Mouse (Mus musculus) intestine, embryonic 16.5 days (tissue): ENCODE results near the gene Treh. TPM values are rescaled to one million over a fixed set of nuclear protein-coding genes. Genes with fewer than 3 reads are reported as not detected.
"Not testable (repeated sequence)": the region's sequence is repeated elsewhere in the genome, so short reads cannot be mapped to it uniquely, and the experiment has no call there.

ENCODE experiments used
- ATAC-seq: fragments of 200-750 bp; cut with Nextera tagmentation; 2 replicates; pipeline ENCODE4 v1.8.0; 2017; ENCODE audit warnings: moderate TSS enrichment, moderate library complexity
- H3K27ac ChIP-seq: fragments of 300-500 bp; sonication (generic); 2 replicates; pipeline ENCODE4 v1.5.1; 2014; ENCODE audit warnings: mild to moderate bottlenecking, low read length
- H3K27me3 ChIP-seq: fragments of 300-500 bp; sonication (generic); replicated peaks from 2 replicates; pipeline ENCODE4 v1.6.1; 2014; ENCODE audit warnings: low read length, control low read depth, mixed read lengths; ENCODE audit not compliant: control insufficient read depth, insufficient read depth
- H3K36me3 ChIP-seq: fragments of 300-500 bp; sonication (generic); 2 replicates; pipeline ENCODE4 v1.6.1; 2014; ENCODE audit warnings: low read length, control low read depth; ENCODE audit not compliant: control insufficient read depth, insufficient read depth
- H3K4me1 ChIP-seq: fragments of 300-500 bp; sonication (generic); 2 replicates; pipeline ENCODE4 v1.6.1; 2014; ENCODE audit warnings: low read length, control low read depth, mixed read lengths; ENCODE audit not compliant: control insufficient read depth, insufficient read depth
- H3K4me2 ChIP-seq: fragments of 300-500 bp; sonication (generic); 2 replicates; pipeline ENCODE4 v1.6.1; 2014; ENCODE audit warnings: low read depth, low read length, control low read depth
- H3K4me3 ChIP-seq: fragments of 300-500 bp; sonication (generic); 2 replicates; pipeline ENCODE4 v1.5.1; 2014; ENCODE audit warnings: mild to moderate bottlenecking, low read length
- H3K9ac ChIP-seq: fragments of 300-500 bp; sonication (generic); 2 replicates; pipeline ENCODE4 v1.6.1; 2014; ENCODE audit warnings: low read depth, low read length
- H3K9me3 ChIP-seq: fragments of 300-500 bp; sonication (generic); 2 replicates; pipeline ENCODE4 v1.6.1; 2016; ENCODE audit warnings: low read length, control low read depth; ENCODE audit not compliant: control insufficient read depth
- WGBS: fragments of 180-500 bp; shearing (Covaris S2); extraction: QIAGEN DNeasy Blood & Tissue Kit; methylation state at CpG from one replicate; pipeline ENCODE4 v1.1.7; 2014; 5-methylcytosine and 5-hydroxymethylcytosine counted together
- polyA plus RNA-seq: library from polyadenylated mRNA; unstranded; fragments of >200 nt; fragmentation: Nextera tagmentation; extraction: Ambion mirVana; gene quantifications from 2 replicates; pipeline ENCODE4 v1.2.1, GENCODE M21; 2015

Treh gene
- polyA plus RNA-seq: 0.09 and 0.16 TPM in 2 replicates

DNA sequence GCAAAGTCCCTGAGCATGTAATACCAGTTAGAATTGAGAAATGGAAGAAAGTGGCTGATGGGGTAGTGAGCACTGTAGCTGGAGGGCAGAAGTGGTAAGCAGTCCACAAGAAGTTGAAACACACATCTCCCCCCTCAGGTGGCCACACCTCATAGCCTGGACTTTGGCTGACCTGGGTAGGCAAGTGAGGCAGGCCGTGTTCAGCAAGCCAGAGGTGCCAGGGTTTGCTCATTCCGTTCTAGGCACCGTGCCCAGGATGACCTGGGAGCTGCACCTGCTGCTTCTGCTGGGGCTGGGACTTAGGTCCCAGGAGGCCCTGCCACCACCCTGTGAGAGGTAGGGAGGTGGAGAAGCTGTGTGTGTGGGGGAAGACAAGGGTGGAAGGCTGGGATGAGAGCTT lies at the start of gene Treh:
Gene Treh (plus strand): TSS at position 229 of the 400 bp plus-strand sequence.
- no peak within 1 kb of the TSS for H3K9ac ChIP-seq
- H3K27me3 ChIP-seq: no peaks in the 10 kb centered on the region
- no peaks in the 10 kb centered on the region for H3K4me1 ChIP-seq
- no peak within 1 kb of the TSS for H3K4me2 ChIP-seq
- no peaks in the 10 kb centered on the region for H3K36me3 ChIP-seq
- H3K27ac ChIP-seq: no peak within 1 kb of the TSS
- no peak for ATAC-seq
- H3K9me3 ChIP-seq: no peaks in the 10 kb centered on the region
- WGBS: 83% methylated on average over 3 of the region's 3 CpGs
- no peak within 1 kb of the TSS for H3K4me3 ChIP-seq

DNA sequence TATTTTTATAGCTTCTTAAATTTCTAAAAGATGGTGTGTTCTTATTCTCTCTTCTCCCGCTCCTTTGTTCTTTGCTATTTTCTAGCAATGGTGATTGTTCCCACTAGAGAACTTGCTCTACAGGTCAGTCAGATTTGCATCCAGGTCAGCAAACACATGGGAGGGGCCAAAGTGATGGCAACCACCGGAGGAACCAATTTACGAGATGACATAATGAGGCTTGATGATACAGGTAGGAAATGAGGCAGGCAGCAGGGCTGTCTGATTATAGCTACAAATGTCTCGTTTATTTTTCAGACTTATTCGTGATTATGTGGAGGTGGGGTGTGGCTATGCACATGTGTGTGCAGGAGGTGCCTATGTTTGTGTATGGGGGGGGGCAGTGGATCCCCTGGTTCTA lies 48.6 kb upstream of the Treh start:
- no peak overlapping the region for H3K4me2 ChIP-seq
- no peaks in the 10 kb centered on the region for H3K27me3 ChIP-seq
- peaks cover 4% of the 10 kb centered on the region for H3K4me1 ChIP-seq
- peaks cover 24% of the 10 kb centered on the region for H3K36me3 ChIP-seq
- 60% methylated on average over 5 of the region's 5 CpGs for WGBS
- no peaks in the 10 kb centered on the region for H3K9me3 ChIP-seq
- no peak for ATAC-seq
- no peak overlapping the region for H3K4me3 ChIP-seq
- no peak overlapping the region for H3K9ac ChIP-seq
- no peak overlapping the region for H3K27ac ChIP-seq

DNA sequence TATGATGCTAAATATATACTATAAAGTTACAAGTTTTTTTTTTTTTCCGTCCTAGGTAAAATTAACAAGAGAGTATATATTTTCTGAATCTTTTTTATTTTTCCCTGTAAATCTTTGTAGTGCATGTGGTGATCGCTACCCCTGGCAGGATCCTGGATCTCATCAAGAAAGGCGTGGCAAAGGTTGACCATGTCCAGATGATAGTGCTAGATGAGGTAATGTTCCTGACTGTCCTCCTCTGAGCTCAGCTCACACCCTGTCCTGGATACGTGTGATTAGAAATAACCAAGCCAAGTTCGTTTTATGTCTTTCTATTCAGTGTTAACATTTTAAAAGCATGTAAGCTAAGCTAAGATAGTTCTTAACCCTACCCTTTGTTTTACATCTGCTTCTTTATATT lies 46.8 kb upstream of the Treh start:
- H3K9me3 ChIP-seq: no peaks in the 10 kb centered on the region
- H3K27me3 ChIP-seq: no peaks in the 10 kb centered on the region
- WGBS: 83% methylated on average over 5 of the region's 5 CpGs
- no peak overlapping the region for H3K4me3 ChIP-seq
- no peak overlapping the region for H3K27ac ChIP-seq
- peaks cover 4% of the 10 kb centered on the region for H3K4me1 ChIP-seq
- ATAC-seq: no peak
- H3K4me2 ChIP-seq: no peak overlapping the region
- no peak overlapping the region for H3K9ac ChIP-seq
- peaks cover 21% of the 10 kb centered on the region for H3K36me3 ChIP-seq

DNA sequence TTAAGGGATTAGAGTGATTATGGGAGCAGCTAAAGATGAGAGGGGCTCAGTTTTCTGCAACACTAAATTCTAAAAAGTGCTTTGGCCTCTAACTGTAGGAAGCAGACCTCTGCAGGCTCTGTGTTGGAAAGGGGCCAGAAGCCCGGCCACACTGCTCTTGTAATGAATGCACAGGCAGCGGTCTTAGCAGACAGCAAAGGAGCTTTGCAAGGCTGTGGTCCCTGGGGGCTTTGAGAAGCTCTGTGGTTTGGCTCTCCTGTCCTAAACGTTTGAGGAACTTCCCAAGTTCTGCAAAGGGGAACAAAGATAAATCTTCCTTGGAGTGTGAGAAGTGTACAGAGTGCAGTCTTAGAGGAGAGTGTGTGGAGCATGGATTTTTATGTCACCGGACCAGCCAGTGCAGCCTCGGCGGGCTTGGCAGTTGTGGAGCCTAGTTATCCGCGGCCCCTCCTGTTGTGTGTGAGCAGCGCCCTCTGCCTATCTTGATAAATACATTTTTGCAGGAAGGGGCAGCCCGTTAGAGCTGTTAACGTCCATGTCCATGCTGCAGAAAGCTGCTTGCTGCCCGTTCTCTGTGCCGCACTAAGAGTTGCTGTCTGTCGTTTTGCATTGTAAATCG lies 35.4 kb upstream of the Treh start:
- WGBS: 76% methylated on average over 15 of the region's 15 CpGs
- Histone ChIP-seq H3K4me2 (no peak overlapping the region), H3K9ac (no peak overlapping the region), H3K27ac (no peak overlapping the region), H3K4me1 (no peaks in the 10 kb centered on the region), H3K4me3 (no peak overlapping the region), H3K27me3 (no peaks in the 10 kb centered on the region), H3K9me3 (no peaks in the 10 kb centered on the region), H3K36me3 (0 out of 2 replicates have a peak, but pooled peaks cover 7% of the 10 kb centered on the region)
- ATAC-seq: peak; percentile 31

DNA sequence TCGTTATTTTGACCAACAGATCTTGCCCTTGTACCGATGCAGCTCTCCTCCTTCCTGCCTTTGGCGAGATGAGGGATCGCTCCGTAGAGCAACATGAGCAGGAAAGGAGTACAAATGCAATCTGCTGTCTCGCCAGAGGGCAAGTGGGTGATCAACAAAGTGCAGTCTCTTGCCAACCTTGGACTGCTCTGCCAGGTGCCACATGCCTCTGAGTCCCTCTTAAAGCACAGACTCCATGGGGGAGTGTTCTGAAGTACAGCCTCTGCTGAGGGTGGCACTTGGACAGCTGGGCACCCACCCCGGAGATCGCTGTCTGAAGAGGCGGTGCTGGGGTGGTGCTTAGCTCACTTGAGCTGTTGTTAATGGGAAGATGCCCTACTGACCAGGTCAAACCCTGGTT lies 34.3 kb upstream of the Treh start:
- H3K27me3 ChIP-seq, H3K4me2 ChIP-seq, H3K9ac ChIP-seq, H3K36me3 ChIP-seq, ATAC-seq, H3K27ac ChIP-seq, H3K4me1 ChIP-seq, H3K9me3 ChIP-seq, H3K4me3 ChIP-seq: not testable (repeated sequence)
- 89% methylated on average over 9 of the region's 9 CpGs for WGBS

DNA sequence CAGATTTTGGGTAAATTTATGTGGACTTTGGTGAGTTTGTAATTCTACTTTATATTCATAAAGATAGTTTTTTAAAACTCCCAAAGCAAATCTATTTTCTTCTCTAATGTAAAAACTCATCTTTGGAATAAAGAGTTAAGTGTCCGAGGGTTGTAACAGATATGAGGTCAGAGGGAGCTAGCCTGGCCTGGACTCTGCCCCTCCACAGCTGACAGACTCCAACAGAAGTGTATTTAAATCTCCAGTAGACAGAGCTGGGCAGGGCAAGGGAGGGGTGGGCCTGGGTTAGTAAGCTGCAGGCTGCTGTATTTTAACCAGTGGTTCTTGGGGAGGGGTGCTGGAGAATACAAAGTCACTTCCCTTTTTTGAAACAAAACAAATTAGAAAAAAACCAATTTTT lies 33.0 kb upstream of the Treh start:
- H3K4me3 ChIP-seq, H3K9ac ChIP-seq, H3K4me2 ChIP-seq, H3K9me3 ChIP-seq, H3K27ac ChIP-seq, H3K27me3 ChIP-seq, H3K36me3 ChIP-seq, H3K4me1 ChIP-seq: not testable (repeated sequence)
- WGBS: 55% methylated on average over 1 of the region's 1 CpGs
- ATAC-seq: peak; percentile 75

DNA sequence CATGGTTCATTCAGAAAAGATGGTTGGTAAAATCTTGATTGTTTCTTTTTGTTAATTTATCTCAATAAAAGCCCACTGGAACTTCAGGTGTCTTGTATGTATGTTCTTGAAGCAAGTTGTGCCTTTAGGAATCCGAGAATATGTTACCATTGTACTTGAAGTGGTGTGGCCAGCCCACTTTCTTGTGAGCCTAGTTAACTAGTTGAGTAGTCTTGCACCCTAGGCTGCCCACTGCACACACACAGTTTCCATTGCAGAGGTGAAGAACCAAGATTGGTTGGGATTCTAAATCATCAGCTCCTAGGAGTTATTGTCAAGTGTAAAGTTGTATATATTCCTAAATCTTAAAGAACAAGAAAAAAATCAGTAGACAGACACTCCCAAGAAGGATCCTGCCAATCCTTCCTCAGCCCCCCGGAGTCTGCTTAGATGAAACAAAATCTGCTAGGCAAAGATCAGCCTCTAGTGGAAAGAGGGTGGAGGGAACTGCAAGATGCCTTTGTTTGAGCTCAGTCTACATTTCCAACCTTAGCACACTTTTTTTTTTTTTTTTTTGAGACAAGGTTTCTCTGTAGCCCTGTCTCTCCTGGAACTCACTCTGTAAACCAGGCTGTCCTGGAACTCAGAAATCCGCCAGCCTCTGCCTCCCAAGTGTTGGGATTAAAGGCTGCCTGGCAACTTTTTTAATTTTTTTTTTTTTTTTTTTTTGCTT lies 32.2 kb upstream of the Treh start:
- Histone ChIP-seq H3K27me3 (no peaks in the 10 kb centered on the region), H3K27ac (no peak overlapping the region), H3K9ac (no peak overlapping the region), H3K4me2 (no peak overlapping the region), H3K36me3 (0 out of 2 replicates have a peak, but pooled peaks cover 3% of the 10 kb centered on the region), H3K4me3 (no peak overlapping the region), H3K4me1 (peaks cover 3% of the 10 kb centered on the region; the same call in 1 of the 2 replicates), H3K9me3 (no peaks in the 10 kb centered on the region)
- WGBS: 90% methylated on average over 3 of the region's 3 CpGs
- ATAC-seq: no peak

DNA sequence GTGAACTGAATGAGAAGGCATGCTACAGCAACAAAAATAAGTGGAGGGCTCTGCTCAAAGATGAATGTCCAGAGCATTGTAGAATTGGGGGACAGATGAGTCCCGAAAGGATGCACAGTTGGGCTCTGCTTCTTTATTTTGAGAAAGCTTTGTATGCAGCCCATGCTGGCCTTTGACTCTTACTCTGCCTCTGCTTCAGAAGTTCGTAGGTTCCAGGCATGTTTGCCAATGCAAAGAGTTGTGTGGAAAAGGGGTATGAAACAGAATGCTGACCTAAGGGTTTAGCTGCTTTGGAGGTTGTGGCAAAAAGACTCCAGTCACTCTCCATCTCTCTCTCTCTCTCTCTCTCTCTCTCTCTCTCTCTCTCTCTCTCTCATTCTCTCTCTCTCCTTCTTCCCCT lies 31.4 kb upstream of the Treh start:
- H3K4me3 ChIP-seq: no peak overlapping the region
- WGBS: 92% methylated on average over 2 of the region's 2 CpGs
- no peak overlapping the region for H3K4me2 ChIP-seq
- ATAC-seq: no peak
- peaks cover 3% of the 10 kb centered on the region; the same call in 1 of the 2 replicates for H3K4me1 ChIP-seq
- no peak overlapping the region for H3K9ac ChIP-seq
- H3K36me3 ChIP-seq: no peaks in the 10 kb centered on the region
- H3K27me3 ChIP-seq: no peaks in the 10 kb centered on the region
- no peaks in the 10 kb centered on the region for H3K9me3 ChIP-seq
- no peak overlapping the region for H3K27ac ChIP-seq

DNA sequence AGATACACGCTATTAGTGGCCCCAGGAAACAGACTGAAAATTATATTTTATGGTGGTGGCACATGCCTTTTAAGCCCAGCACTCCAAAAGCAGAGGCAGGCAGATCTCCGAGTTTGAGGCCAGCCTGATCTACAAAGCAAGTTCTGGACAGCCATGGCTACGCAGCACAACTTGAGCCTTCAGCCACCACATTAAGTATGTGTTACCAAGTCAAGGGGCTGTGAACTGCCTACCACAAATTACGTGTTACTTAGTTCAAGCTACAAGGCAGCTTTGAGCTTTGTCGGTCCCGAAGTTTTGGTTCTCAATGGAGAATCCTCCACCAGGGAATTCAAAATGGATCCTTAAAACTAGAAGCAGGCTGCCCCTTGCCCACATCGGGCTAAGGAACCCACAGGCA lies 29.9 kb upstream of the Treh start:
- no peak overlapping the region for H3K4me3 ChIP-seq
- peaks cover 3% of the 10 kb centered on the region; the same call in 1 of the 2 replicates for H3K4me1 ChIP-seq
- ATAC-seq: no peak
- no peak overlapping the region for H3K9ac ChIP-seq
- H3K9me3 ChIP-seq: no peaks in the 10 kb centered on the region
- H3K36me3 ChIP-seq: no peaks in the 10 kb centered on the region
- 92% methylated on average over 7 of the region's 7 CpGs for WGBS
- H3K4me2 ChIP-seq: no peak overlapping the region
- H3K27ac ChIP-seq: no peak overlapping the region
- no peaks in the 10 kb centered on the region for H3K27me3 ChIP-seq
